Mouse (Mus musculus): Measurements from ENCODE around the gene Stx6.

Stx6 gene

DNA sequence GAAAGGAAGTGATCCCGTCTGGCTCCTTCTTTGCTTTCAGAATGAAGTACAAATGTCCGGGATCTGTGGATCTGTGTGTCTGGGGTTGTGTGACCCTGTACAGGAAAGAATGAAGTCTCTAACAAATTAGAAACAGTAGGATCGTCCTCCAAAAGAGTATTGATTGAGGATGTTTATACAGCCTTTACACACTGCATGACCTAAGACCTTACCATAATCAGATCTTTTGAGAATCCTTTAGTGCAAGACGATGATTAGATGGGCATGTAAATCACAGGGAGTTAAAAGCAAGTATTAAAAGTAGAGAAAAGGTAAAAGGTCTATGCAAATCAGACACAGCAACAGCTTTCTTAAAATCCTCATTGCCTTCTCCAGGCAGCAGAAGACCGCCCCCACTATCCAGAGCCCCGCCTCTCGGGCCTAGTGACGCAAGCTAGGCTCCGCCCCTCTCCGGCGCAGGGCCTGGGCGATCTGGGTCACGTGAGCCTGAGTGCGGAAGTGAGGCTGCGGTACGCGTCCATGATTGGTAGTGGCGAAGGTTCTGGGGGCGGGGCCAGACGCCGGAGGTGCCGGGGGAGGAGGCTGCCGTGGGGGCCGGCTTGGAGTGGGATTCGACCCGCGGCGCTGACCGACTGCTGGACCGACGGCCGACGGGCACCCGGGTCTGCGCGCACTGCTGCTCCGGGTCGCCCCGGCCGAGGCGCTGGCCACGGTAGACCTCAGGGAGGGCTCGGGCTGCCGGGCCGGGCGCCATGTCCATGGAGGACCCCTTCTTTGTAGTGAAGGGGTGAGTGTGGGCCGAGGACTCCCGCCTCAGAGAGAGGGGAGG is at the start of gene Stx6:
Gene Stx6, plus strand, starts transcription at position 575 of the 829 bp plus-strand sequence.
- DNase-seq: peak; percentile 99

- DNase-seq: peak; percentile 51
Measured at GRCm38 (mm10) chr1:155109387-155110350, 48.8 kb upstream of the Stx6 start.

- DNase-seq: no peak
Measured at GRCm38 (mm10) chr1:155111491-155111890, 47.0 kb upstream of the Stx6 start.

DNA sequence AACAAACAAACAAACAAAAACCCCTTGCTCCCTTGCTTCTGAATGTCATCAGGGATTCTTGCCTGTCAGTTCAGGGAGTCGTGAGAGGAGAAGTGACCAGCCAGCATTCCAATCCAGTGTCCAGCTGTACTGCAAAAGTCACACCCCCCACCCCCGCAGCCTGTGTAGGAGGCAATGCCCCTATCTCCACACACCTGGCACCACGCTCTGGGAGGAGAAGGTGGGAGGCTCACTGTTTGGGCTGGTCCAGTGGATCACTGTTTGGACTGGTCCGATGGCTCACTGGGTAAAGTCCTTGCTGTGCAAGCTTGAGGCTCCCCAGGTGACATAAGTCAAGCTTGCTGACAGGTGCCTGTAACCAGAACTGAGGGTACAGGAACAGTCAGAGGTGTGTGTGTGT is 46.4 kb upstream of the Stx6 start:
- no peak for DNase-seq

DNA sequence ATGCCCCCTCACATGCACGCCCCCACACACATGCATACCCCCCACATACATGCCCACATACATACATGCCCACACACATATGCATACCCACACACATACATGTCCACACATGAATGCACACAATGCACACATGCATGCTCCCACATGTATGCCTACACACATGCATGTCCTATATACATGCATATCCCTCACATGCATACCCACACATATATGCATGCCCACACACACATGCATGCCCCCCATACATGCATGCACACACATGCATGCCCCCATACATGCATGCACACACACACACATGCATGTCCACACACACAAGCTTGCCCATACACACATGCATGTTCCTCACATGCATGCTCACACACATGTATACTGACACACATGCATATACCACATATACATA is 45.6 kb upstream of the Stx6 start:
- DNase-seq: no peak

DNA sequence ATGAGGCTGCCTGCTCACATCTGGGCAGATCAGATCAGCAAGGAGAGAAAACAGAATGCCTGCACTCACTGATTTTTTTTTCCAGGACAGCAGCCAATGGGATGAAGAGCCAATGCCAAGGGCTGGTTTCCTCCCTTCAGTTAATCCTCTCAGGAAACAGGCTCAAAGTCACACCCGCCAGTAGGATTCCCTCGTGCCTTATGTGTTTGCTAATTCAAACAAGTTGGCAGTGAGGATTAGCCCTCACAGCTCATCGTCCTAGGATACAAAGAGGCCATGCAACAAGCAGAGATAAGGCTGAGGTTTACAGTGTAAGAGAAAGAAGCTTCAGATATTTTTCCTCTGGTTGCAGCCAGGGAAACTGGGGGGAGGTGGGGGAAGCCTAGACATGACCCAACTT is 44.6 kb upstream of the Stx6 start:
- DNase-seq: no peak

- DNase-seq: no peak
Measured at GRCm38 (mm10) chr1:155119719-155120118, 38.8 kb upstream of the Stx6 start.

- DNase-seq: no peak
Measured at GRCm38 (mm10) chr1:155121977-155122939, 36.3 kb upstream of the Stx6 start.

- DNase-seq: no peak
Measured at GRCm38 (mm10) chr1:155124397-155124796, 34.1 kb upstream of the Stx6 start.

- DNase-seq: no peak
Measured at GRCm38 (mm10) chr1:155126716-155127115, 31.8 kb upstream of the Stx6 start.

DNA sequence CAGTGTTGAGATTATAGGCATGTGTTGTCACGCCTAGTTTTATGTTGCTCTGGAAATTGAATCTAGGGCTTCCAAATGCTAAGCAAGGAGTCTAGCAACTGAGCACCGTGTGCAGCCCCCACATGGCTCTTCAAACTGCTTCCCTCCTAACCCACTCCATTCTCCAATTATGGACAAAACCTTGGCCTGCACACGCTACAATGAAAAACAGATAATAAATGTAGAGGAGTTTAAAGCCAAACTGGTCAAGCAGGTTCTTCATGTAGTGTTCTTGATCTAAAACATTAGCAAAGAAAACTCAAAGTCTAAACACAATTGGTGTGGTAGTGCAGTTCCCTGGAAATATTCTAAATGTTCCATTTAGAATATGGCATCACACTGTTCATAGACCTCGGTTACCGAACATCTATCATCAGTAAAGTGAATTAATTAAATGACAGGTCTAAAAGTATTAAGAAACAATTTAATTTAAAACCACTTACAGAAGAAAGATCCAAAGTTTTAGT is 31.0 kb upstream of the Stx6 start:
- DNase-seq: no peak

GRCm38 (mm10) chr1:155134866-155135265 is 23.6 kb upstream of the Stx6 start:
- peak; percentile 53 for DNase-seq

DNA sequence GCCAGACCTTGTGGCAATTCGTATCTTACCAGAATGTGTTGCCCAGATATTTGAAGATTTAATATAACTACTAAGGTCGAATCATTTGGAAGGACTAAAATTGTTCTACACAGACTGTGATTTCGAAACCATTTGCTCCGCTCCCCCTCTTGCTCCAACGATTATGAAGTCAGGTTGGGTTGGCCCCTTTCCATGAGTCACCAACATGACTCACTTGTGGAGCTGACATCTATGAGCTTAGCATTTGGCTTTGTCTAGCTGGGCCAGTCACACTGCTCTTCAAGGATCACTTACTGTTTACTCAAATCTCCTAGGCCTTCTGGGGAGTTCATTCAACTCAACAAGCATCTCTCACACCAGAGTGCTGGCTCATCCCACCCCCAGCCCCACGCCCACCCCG is 19.7 kb upstream of the Stx6 start:
- DNase-seq: no peak

DNA sequence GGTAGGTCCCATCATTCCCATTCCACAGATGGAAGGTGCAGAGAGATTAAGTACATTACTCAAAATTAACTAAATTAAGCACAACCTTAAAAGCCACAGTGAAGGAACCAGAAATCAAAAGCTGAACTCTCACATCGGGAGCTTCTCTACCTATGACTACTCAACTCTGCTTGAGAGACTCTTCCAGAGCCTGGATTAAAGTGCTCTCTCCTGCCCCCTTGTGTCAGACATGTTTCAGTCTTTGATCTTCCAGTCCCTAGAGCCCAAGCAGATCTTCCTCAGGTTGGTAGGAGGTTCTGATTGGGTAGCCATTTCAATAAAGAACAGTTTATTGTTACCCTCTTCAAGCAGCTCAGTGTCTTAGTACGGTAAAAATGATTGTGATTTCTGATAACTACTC is 18.4 kb upstream of the Stx6 start:
- DNase-seq: peak; percentile 42

- peak; percentile 21 for DNase-seq
Measured at GRCm38 (mm10) chr1:155145620-155146019, 12.9 kb upstream of the Stx6 start.

DNA sequence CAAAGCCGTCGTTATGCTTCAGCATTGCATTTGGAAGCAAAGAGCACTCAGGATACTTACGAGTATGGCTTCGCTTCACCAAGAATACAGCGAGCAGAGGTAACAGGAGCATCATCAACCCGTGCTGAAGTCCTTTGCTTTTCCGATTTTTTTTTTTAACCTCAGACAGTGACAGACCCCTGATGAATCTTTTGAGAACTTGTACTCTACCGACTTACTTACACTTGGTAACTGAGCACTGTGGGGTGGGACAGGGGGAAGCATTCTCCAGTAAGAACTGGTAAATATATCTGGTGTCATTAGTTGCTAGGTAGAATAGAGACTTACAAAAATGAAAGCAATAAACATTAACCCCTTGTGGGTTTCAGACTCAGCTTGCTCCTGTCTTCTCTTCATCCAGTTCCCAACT is 11.9 kb upstream of the Stx6 start, which contains the start of gene Mr1:
Gene Mr1, minus strand, starts transcription at position 243 of the 409 bp plus-strand sequence.
- peak; percentile 74 for DNase-seq

DNA sequence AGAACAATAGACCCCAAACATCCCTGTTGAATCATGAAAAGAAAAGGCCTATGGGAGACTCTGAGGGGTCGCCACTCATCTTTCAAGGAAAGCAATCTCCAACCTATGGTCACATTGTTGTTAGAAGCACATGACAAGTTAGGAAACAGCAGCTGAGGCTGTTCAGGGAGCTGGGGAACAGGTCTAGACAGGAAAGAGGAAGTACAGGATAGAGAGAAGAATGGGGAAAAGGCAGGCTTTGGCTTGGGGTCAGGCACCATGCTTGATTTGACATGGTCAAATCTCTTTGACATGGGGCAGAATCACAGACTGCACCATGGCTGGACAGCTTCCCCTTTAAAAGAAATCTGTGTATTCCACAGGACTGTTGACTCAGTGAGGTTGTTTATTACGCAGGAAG is 11.3 kb upstream of the Stx6 start:
- no peak for DNase-seq

DNA sequence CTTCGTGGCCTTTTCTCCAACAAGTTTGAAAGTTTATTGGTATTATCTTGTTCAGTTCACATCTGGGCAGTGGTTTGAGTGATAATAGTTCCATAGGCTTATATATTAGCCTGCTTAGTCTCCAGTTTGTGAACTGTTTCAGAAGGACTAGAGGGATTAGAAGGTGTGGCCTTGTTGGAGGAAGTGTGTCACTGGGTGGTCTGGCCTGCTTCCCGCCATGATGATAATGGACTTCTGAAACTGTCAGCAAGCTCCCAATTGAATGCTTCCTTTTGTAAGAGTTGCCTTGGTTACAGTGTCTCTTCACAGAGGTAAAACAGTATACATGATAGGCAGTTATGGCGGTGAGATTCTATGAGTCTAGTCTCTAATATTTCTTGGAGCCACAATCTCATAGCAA is 9.1 kb upstream of the Stx6 start:
- DNase-seq: no peak

- no peak for DNase-seq
Measured at GRCm38 (mm10) chr1:155150821-155151220, 7.7 kb upstream of the Stx6 start.

DNA sequence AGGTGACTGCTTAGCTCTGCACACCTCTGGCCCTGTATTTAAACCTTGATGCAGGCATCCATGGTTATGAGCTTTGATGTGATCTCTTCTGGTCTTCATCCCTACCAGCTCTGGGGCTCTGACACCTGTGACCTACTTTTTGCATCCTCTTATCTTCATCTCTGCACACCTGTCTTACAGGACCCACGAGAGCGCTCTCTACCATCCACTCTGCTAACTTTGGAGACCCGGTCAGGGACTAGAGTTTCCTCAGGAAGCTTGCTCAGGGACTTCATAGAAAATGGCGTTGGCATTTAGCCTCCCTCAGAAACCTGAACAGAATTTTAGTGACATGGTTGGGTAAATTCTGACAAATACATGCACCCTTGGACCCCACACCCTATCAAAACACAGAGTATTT is 4.6 kb upstream of the Stx6 start:
- DNase-seq: no peak

- peak; percentile 70 for DNase-seq
Measured at GRCm38 (mm10) chr1:155158970-155159484, 512 bp downstream of the Stx6 start.

DNA sequence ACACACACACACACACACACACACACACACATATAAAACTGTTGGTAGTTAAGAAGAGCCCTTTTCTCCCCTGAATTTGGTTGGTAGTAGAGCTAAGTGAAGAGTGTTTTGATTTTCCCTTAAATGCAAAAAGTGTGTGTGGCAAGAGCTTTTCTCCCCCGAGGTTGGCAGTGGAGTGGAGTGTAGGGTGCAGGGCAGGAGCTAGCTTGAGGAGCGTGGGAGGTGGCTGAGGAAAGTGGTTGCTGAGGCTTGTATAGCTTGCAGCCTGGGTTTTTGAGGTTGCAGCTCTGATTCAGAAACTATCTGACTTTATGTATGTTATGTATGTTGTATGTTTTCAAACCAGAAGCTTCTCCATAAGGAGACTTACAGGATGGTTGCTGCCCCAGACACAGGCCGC is 8.9 kb downstream of the Stx6 start:
- DNase-seq: no peak

Measured in embryo, embryonic 11 days (tissue).